Mouse (Mus musculus) E14TG2a.4 (cell line): Measurements from ENCODE around the gene Arid2.

ENCODE experiments used
- H3K27me3 ChIP-seq: 2 replicates; pipeline ENCODE4 v1.6.1; 2014; ENCODE audit warnings: low read length, control low read depth; ENCODE audit not compliant: insufficient read depth
- H3K36me3 ChIP-seq: 2 replicates; pipeline ENCODE4 v1.6.1; 2014; ENCODE audit warnings: low read length, control low read depth; ENCODE audit not compliant: insufficient read depth
- H3K4me1 ChIP-seq: replicated peaks from 2 replicates; pipeline ENCODE4 v1.6.1; 2014; ENCODE audit warnings: low read depth, low read length, control low read depth
- H3K4me3 ChIP-seq: replicated peaks from 2 replicates; pipeline ENCODE4 v1.5.1; 2014; ENCODE audit warnings: mild to moderate bottlenecking, low read length
- H3K9me3 ChIP-seq: 2 replicates; pipeline ENCODE4 v1.6.1; 2014; ENCODE audit warnings: low read length, control low read depth
- CTCF ChIP-seq: conservative IDR thresholded peaks from 2 replicates; pipeline ENCODE4 v1.5.1; 2014; ENCODE audit warnings: low read length
- NANOG ChIP-seq: IDR thresholded peaks from 2 replicates; pipeline ENCODE4 v1.6.1; 2014; ENCODE audit warnings: borderline replicate concordance, low read length, mixed read lengths
- POU5F1 ChIP-seq: IDR thresholded peaks from 2 replicates; pipeline ENCODE4 v1.6.1; 2014; ENCODE audit warnings: low read length, borderline replicate concordance

The Arid2 gene

DNA sequence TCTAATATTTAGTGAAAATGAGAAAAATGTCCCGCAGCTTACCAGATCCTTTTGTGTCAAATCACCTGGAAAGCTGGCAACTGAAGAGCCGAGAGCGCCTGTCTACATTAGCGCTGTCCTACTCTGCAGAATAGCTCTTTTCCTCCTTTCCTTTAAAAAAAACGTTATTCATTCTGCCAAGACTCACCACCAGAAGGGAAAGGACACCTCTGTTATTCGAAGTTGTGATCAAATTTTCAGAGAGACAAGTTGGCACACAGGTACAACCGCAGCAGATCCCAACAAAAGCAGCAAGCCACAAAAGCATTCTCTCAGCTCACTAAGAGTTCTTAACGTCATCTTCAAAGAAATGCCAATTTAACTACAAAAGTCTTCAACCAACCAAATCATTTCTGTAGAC lies 4.2 kb upstream of the Arid2 start:
- H3K4me1 ChIP-seq = peaks cover 47% of the 10 kb centered on the region

DNA sequence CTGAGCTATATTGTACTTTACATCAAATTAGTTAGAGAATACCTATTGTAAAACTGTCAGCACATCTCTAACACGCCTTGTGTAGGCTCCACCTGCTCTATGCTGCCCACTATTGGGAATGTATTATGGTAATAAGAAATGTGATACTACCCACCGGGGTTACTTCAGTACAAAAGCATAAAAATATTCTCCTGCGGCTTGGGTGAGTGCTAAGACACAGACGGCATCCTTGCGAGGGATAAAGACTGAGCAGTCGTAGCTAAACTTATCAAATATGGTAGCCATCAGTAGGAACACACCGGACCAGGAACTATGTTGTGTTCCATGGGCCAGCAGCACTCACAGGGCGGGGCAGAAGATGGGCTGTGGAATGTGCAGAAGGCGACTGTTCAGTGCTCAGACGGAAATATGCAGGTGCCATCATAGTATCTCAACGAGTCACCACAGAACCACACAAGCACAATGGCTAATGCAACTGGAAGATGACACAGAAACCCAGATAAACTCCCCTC lies 3.3 kb upstream of the Arid2 start:
- peaks cover 6% of the 10 kb centered on the region for H3K9me3 ChIP-seq
- peaks cover 29% of the 10 kb centered on the region for H3K36me3 ChIP-seq
- peaks cover 50% of the 10 kb centered on the region for H3K4me1 ChIP-seq
- peak overlapping the region; percentile 92 for H3K4me3 ChIP-seq
- TF ChIP-seq CTCF = no peak
- no peak for TF ChIP-seq NANOG
- TF ChIP-seq POU5F1 = no peak
- no peaks in the 10 kb centered on the region for H3K27me3 ChIP-seq

More for the DNA sequence above, 4.2 kb upstream of the Arid2 start:
- Histone ChIP-seq H3K27me3 (no peaks in the 10 kb centered on the region), H3K4me3 (no peak overlapping the region), H3K9me3 (peaks cover 6% of the 10 kb centered on the region), H3K36me3 (peaks cover 37% of the 10 kb centered on the region)
- TF ChIP-seq CTCF (no peak), POU5F1 (no peak), NANOG (no peak)

- Histone ChIP-seq H3K9me3 (peaks cover 6% of the 10 kb centered on the region), H3K27me3 (no peaks in the 10 kb centered on the region), H3K4me3 (peak overlapping the region; percentile 92), H3K4me1 (peaks cover 54% of the 10 kb centered on the region), H3K36me3 (peaks cover 21% of the 10 kb centered on the region)
- TF ChIP-seq POU5F1 = no peak
- TF ChIP-seq CTCF = no peak
- TF ChIP-seq NANOG = no peak
These were observed 2.5 kb upstream of the Arid2 start for GRCm38 (mm10) chr15:96284711-96285322.

- H3K4me1 ChIP-seq = peaks cover 53% of the 10 kb centered on the region
These were observed 1.8 kb upstream of the Arid2 start for GRCm38 (mm10) chr15:96285323-96286014.

DNA sequence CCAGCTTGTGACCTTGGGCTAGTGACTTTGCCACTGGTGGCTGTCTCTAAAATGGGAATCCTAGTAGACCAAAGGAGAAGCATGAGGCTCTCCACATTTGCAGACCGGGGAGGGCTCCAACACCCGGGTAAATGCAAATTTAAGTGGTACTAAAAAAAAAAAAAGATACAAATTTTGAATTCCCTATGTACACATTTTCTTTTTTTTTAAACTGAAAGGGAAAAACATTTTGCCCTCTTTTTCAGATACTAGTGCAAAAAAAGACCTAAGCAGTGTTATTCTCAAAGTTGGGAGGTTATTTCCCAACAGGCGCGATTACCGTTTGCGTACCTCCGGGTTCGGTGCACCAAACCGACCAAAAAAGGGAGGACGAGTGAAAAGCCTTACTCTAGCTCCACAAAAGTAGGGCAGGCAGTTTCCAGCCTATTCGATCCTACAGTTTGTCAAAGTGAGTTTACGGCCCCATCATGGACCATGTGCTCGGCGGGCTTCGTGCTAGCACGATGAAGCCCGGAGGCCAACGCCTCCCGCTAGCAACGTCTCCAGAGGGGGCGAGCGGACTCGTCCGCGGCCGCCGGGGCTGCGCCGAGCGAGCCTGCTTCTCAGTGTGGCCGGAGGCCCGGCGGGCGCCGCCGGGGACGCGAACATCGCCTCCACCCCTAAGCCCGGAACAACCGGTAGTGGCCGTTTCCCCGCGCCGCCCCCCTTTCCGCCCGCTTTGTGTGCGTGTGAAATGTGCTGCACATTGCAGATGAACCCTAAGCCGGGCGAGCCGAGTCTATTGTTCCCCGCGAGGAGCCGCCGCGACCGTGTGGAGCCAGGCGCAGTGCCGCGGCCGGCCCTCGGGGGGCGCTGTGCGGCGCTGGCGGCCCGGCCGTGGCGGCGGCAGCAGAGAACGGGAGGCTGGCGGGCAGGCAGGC lies 1.0 kb upstream of the Arid2 start:
- Histone ChIP-seq H3K27me3 (no peaks in the 10 kb centered on the region), H3K4me3 (peak overlapping the region; percentile 92), H3K9me3 (no peaks in the 10 kb centered on the region), H3K4me1 (peaks cover 46% of the 10 kb centered on the region), H3K36me3 (peaks cover 11% of the 10 kb centered on the region)
- TF ChIP-seq POU5F1 = no peak
- no peak for TF ChIP-seq CTCF
- TF ChIP-seq NANOG = no peak

More at GRCm38 (mm10) chr15:96285323-96286014, 1.8 kb upstream of the Arid2 start:
- Histone ChIP-seq H3K27me3 (no peaks in the 10 kb centered on the region), H3K4me3 (peak overlapping the region; percentile 92), H3K9me3 (peaks cover under 1% of the 10 kb centered on the region; the same call in 1 of the 2 replicates), H3K36me3 (peaks cover 15% of the 10 kb centered on the region)
- TF ChIP-seq CTCF (no peak), POU5F1 (no peak), NANOG (no peak)

DNA sequence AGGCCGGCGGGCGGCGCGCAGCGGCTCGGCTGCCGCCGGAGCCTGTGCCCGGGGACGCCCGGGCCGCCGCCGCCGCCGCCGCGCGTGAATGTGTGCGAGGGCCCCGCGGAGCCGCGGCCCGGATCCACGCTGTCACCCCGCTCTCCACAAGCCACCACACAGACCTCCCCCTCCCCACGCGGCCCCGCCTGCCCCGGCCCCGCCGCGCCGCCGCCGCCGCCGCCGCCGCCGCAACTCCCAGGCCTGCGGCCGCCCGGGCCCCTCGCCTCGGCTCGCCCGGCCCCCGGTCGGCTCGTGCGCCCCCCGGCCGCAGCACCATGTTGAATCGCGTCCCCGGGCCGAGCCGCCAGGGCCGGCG lies 404 bp upstream of the Arid2 start:
- no peaks in the 10 kb centered on the region for H3K27me3 ChIP-seq
- TF ChIP-seq POU5F1 (no peak), CTCF (no peak), NANOG (no peak)
- H3K36me3 ChIP-seq = peaks cover 13% of the 10 kb centered on the region

DNA sequence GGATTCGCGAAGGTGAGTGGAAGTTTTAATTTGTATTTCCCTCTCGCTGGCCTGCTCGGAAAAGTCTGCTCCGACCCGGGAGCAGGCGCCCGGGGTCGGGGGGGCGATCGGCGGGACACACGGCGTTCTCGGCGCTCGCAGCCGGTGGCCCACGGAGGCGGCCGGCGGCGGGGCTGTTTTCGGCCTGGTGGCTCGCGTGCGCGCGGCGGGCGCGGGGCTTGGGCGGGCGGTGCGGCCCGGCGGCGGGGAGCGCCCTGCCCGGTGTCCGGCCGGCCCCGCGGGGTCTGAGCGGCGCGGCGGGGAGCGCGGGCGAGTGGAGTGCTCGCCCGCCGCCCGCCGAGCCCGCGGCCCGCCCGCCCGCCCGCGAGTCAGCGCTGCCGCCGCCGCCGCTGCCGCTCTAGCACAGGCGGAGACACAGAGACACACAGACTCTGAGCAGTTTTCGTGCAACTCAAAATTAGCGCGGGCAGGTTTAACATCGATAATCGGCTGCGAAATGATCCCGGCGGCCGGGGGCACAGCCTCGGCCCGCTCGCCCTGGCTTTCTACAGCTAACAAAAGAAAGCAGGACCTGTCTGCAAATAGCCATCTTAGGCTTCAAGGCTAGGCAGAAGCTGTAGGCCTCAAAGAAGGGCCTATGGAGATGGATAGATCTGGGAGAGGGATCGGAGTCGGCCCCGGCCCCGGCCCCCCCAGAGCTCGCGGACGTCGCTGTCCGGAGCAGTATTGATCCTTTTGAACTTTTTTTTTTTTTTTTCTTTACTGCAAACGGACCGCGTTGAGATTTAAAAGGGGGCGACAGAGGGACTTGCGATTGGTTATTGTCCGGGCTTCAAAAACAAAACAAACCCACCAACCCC lies 888 bp downstream of the Arid2 start:
- Histone ChIP-seq H3K4me3 (peak overlapping the region; percentile 92), H3K27me3 (no peaks in the 10 kb centered on the region), H3K9me3 (no peaks in the 10 kb centered on the region), H3K36me3 (peaks cover 12% of the 10 kb centered on the region; the same call in 1 of the 2 replicates), H3K4me1 (peaks cover 35% of the 10 kb centered on the region)
- TF ChIP-seq POU5F1 = no peak
- no peak for TF ChIP-seq CTCF
- TF ChIP-seq NANOG = no peak

More for the DNA sequence above, 404 bp upstream of the Arid2 start:
- H3K4me1 ChIP-seq = peaks cover 40% of the 10 kb centered on the region
- peak overlapping the region; percentile 92 for H3K4me3 ChIP-seq
- H3K9me3 ChIP-seq = no peaks in the 10 kb centered on the region
